Mouse (Mus musculus) G1E (cell line): ENCODE data around the gene Ccdc194. TPM values are rescaled to one million over a fixed set of nuclear protein-coding genes. Genes with fewer than 3 reads are reported as not detected.
"Not testable (repeated sequence)": the region's sequence is repeated elsewhere in the genome, so short reads cannot be mapped to it uniquely, and the experiment has no call there.

Experiments used
- ATAC-seq: 2 replicates; pipeline ENCODE4 v1.8.0; 2016; ENCODE audit warnings: mild to moderate bottlenecking; ENCODE audit not compliant: insufficient number of reproducible peaks, poor library complexity, low FRiP score, severe bottlenecking; ENCODE audit errors: extremely low read depth
- DNase-seq: peaks from one replicate; pipeline ENCODE4 v3.0.0; 2012; ENCODE audit warnings: low spot score
- H3K27me3 ChIP-seq: 2 replicates; pipeline ENCODE4 v1.6.1; 2012; ENCODE audit warnings: mild to moderate bottlenecking, low read length, inconsistent platforms; ENCODE audit not compliant: insufficient read depth
- H3K36me3 ChIP-seq: replicated peaks from 2 replicates; pipeline ENCODE3; 2012; ENCODE audit warnings: mild to moderate bottlenecking, inconsistent platforms
- H3K4me1 ChIP-seq: 2 replicates; pipeline ENCODE4 v1.6.1; 2012; ENCODE audit warnings: low read depth, low read length, inconsistent platforms, mixed read lengths; ENCODE audit not compliant: insufficient read depth
- H3K4me3 ChIP-seq: 2 replicates; pipeline ENCODE4 v1.5.1; 2012; ENCODE audit warnings: low read depth, mild to moderate bottlenecking, inconsistent platforms, low read length, moderate library complexity, mixed read lengths
- H3K9me3 ChIP-seq: replicated peaks from 2 replicates; pipeline ENCODE4 v1.6.1; 2012; ENCODE audit warnings: inconsistent platforms
- CTCF ChIP-seq: IDR thresholded peaks from 2 replicates; pipeline ENCODE4 v1.5.1; 2012; ENCODE audit warnings: low read depth, low read length, inconsistent platforms, mixed read lengths
- GATA1 ChIP-seq: IDR thresholded peaks from 2 replicates; pipeline ENCODE4 v1.6.1; 2012; ENCODE audit warnings: borderline replicate concordance, low read length, inconsistent platforms, mixed read lengths
- GATA2 ChIP-seq: IDR thresholded peaks from 2 replicates; pipeline ENCODE4 v1.6.1; 2012; ENCODE audit warnings: low read depth, low read length, inconsistent platforms, borderline replicate concordance
- POLR2AphosphoS5 ChIP-seq: IDR thresholded peaks from 2 replicates; pipeline ENCODE4 v1.6.1; 2012; ENCODE audit warnings: low read depth, low read length, inconsistent platforms; ENCODE audit not compliant: insufficient replicate concordance
- TAL1 ChIP-seq: conservative IDR thresholded peaks from 2 replicates; pipeline ENCODE4 v1.6.1; 2012; ENCODE audit warnings: low read depth, low read length, inconsistent platforms, mixed read lengths
- polyA plus RNA-seq: library from polyadenylated mRNA; stranded (reverse); fragments of >175 nt; gene quantifications from 2 replicates; pipeline ENCODE4 v1.2.3, GENCODE M21; 2012
- total RNA-seq, 2 experiments: library from RNA; stranded (forward) in 1 of 2; stranded (reverse) in 1 of 2; fragments of 200-1000 nt in 1 of 2; fragments of >200 nt in 1 of 2; fragmentation: Nextera tagmentation in 1 of 2; gene quantifications; 2 replicates each; pipeline ENCODE4 v1.2.3; 2014 to 2017

Ccdc194 gene
- total and polyA plus RNA-seq, 3 experiments: 0.22 TPM; not detected in 2

DNA sequence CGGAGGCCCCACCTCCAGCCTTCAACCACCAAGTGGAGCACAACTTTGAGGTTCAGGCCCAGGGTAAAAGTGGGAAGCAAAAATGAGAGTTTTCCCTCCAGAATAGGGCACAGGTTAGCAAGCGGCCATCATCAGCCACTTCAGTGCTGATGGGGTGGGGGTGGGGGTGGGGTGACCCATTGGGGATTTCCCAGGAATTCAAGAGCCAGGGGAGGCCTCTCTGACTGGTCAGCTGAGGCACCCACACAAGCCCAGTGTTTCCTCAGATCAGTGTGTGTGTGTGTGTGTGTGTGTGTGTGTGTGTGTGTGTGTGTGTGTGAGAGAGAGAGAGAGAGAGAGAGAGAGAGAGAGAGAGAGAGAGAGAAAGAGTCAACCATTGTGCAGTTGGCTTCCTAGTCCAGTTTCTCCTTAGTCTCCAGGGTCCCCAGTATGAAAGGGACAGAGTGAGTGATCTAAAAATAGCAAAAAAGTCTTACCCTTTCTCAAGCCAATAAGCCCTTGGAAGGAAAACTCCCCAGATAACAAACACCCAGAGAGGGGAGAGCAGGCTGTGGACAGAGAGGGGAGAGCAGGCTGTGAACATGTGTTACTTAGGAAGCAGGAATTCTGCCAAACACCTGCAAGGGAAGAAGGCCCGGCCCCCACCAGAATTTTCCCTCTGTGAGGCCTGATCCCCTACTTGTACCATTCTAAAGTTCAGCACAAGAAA, 1.8 kb upstream of the Ccdc194 start:
- no peak for TF ChIP-seq GATA1
- TF ChIP-seq GATA2: no peak
- no peak for TF ChIP-seq POLR2AphosphoS5
- TF ChIP-seq TAL1: no peak
- no peak for TF ChIP-seq CTCF
- peaks cover 48% of the 10 kb centered on the region for H3K27me3 ChIP-seq
- ATAC-seq: no peak
- no peaks in the 10 kb centered on the region for H3K9me3 ChIP-seq
- H3K4me3 ChIP-seq: no peak overlapping the region
- DNase-seq: no peak
- peaks cover 7% of the 10 kb centered on the region for H3K4me1 ChIP-seq
- H3K36me3 ChIP-seq: no peaks in the 10 kb centered on the region

DNA sequence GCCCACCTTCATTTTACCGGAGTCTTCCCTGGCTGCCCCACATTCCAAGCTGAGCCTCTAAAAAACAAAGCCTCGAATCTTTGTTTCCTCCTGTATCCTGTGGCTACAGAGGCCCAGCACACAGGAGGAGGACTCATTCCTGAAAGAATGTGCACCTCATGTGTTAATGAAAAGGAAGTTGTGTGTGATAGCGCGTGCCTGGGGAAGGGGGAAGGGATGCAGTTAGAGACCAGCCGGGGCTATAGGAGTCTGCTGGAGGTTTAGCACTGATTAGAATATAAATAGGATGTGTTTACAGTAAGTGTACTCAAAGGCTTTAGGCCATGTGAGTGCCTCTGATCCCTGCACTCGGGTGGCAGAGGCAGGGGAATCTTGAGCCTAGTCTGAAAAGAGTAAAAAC, 761 bp upstream of the Ccdc194 start:
- DNase-seq: no peak
- H3K4me3 ChIP-seq: no peak overlapping the region
- no peaks in the 10 kb centered on the region for H3K36me3 ChIP-seq
- H3K27me3 ChIP-seq: peaks cover 50% of the 10 kb centered on the region
- ATAC-seq: no peak
- peaks cover 12% of the 10 kb centered on the region for H3K4me1 ChIP-seq
- TF ChIP-seq GATA1: no peak
- no peak for TF ChIP-seq GATA2
- no peak for TF ChIP-seq TAL1
- no peak for TF ChIP-seq CTCF
- no peak for TF ChIP-seq POLR2AphosphoS5
- H3K9me3 ChIP-seq: no peaks in the 10 kb centered on the region

DNA sequence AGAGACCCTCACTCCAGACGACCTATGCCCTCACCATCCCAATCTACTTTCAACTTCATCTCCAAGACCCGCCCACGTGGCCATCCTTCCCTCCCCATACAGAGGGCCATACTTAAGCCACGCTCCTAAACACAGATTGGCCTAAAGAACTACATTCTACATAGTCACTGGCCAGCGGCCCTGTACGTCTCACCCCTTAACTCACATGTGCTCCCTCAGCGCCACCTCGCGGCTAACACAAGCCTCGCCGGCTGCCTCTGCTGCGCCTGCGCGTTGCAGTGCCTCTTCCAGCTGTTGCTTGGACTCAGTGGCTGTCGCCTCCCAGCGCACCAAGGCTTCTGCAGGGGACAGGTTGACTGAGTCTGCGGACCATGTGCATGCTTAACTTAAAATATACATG, 3.9 kb downstream of the Ccdc194 start:
- Histone ChIP-seq H3K36me3 (no peaks in the 10 kb centered on the region), H3K4me1 (peaks cover 9% of the 10 kb centered on the region), H3K9me3 (no peaks in the 10 kb centered on the region), H3K4me3 (no peak overlapping the region; the same call in 1 of the 2 replicates), H3K27me3 (peaks cover 51% of the 10 kb centered on the region)
- DNase-seq: peak; percentile 78
- ATAC-seq: peak; percentile 45
- no peak for TF ChIP-seq POLR2AphosphoS5
- no peak for TF ChIP-seq GATA1
- peak; percentile 87 for TF ChIP-seq CTCF
- TF ChIP-seq GATA2: no peak

DNA sequence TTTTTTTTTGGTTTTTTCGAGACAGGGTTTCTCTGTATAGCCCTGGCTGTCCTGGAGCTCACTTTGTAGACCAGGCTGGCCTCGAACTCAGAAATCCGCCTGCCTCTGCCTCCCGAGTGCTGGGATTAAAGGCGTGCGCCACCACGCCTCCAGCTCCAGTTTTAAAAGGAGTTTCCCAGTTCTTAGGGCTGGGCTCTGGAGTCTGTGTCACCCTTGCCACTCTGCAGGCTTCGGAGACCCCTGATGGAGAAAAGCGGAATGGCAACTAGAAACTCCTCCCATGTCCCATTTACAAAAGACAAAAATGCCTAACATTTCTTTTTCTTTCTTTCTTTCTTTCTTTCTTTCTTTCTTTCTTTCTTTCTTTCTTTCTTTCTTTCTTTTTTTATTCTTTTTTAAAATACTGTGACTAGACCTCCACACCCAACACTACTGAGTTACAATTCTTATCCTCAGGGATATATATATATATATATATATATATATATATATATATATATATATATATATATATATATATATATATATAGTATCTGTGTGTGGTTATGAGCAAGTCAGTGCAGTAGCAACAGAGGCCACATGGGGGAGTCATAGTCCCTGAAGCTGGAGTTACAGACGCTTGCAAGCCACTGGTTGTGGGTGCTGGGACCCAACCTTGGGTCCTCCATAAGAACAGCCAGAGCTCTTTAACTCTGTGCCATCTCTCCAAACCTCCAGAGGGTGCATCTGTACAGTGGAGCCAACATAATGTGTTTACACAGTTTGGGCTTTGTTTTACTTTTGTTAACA, 6.3 kb downstream of the Ccdc194 start:
- DNase-seq, H3K9me3 ChIP-seq, ATAC-seq: not testable (repeated sequence)

DNA sequence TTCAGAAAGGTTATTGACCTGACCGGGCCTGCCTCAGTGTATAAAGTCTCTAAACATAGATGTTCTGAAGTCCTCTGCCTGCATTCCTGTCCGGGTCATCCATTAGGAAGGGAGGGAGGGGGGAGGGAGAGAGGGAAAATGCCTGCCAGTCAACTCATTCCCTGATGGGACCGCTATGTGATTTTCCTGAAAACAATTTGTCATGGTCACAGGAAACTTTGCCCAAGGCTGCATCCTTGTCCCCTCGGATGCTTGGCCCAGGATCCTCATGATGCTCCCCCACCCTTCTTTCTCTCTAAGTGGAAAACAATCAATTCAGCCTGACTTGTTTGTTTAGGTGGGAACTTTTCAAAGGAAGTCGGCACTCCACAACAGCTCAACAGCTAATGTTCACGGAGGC, 8.7 kb downstream of the Ccdc194 start:
- no peak overlapping the region for H3K4me3 ChIP-seq
- no peak for TF ChIP-seq CTCF
- TF ChIP-seq POLR2AphosphoS5: no peak
- no peak for TF ChIP-seq GATA1
- no peak for TF ChIP-seq TAL1
- TF ChIP-seq GATA2: no peak
- no peaks in the 10 kb centered on the region for H3K36me3 ChIP-seq
- DNase-seq: no peak
- H3K27me3 ChIP-seq: peaks cover 32% of the 10 kb centered on the region
- H3K4me1 ChIP-seq: peaks cover 18% of the 10 kb centered on the region
- ATAC-seq: no peak
- H3K9me3 ChIP-seq: no peaks in the 10 kb centered on the region

More for the DNA sequence above, 6.3 kb downstream of the Ccdc194 start:
- H3K36me3 ChIP-seq, H3K4me3 ChIP-seq, H3K4me1 ChIP-seq: not testable (repeated sequence)
- H3K27me3 ChIP-seq: peaks cover 35% of the 10 kb centered on the region

DNA sequence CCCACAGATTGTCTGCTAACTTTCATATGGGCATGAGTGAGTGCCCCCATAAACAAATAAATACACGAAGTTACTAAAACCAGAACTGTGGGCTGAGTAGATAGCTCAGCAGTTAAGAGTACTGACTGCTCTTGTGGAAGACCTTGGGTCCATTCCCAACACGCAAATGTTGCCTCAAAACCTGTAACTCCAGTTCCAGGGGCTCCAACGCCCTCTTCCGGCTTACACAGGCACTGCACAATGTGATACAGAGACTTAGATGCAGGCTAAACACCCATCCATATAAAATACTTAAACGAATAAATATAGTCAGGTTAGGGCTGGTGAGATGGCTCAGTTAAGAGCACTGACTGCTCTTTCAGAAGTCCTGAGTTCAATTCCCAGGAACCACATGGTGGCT, 10.5 kb downstream of the Ccdc194 start:
- TF ChIP-seq GATA1 (no peak), GATA2 (no peak), CTCF (no peak), POLR2AphosphoS5 (no peak), TAL1 (no peak)
- Histone ChIP-seq H3K9me3 (no peaks in the 10 kb centered on the region), H3K4me3 (no peak overlapping the region), H3K36me3 (no peaks in the 10 kb centered on the region), H3K4me1 (peaks cover 17% of the 10 kb centered on the region), H3K27me3 (peaks cover 35% of the 10 kb centered on the region)
- no peak for DNase-seq
- ATAC-seq: no peak
